Mouse (Mus musculus): ENCODE data around the gene Arhgap5.

GRCm38 (mm10) chr12:52529740-52530139 is 26.0 kb downstream of the Arhgap5 start:
- no peak for TF ChIP-seq CTCF (IDR thresholded peaks at IDR 0.05; ENCODE audit: low read depth, low read length)
- no peak for TF ChIP-seq POLR2A (IDR thresholded peaks at IDR 0.05; ENCODE audit: insufficient read depth, low read length)
- no peak for TF ChIP-seq EP300 (IDR thresholded peaks at IDR 0.05; ENCODE audit: insufficient read depth, low read depth, low read length)
